Mouse (Mus musculus) midbrain, embryonic 14.5 days (tissue): ENCODE data around the gene Colgalt2. TPM values are rescaled to one million over a fixed set of nuclear protein-coding genes. Genes with fewer than 3 reads are reported as not detected.

Source experiments
- ATAC-seq: fragments of 200-750 bp; cut with Nextera tagmentation; 2 replicates; pipeline ENCODE4 v1.8.0; 2017; ENCODE audit warnings: moderate number of reproducible peaks, moderate library complexity; ENCODE audit not compliant: low FRiP score, low TSS enrichment
- DNase-seq: peaks from one replicate; pipeline ENCODE4 v3.0.0-alpha.2; 2015
- H3K27ac ChIP-seq: fragments of 300-500 bp; sonication (generic); replicated peaks from 2 replicates; pipeline ENCODE4 v1.5.1; 2014; ENCODE audit warnings: mild to moderate bottlenecking, low read depth, low read length, moderate library complexity
- H3K27me3 ChIP-seq: fragments of 300-500 bp; sonication (generic); 2 replicates; pipeline ENCODE4 v1.6.1; 2014; ENCODE audit warnings: low read length, control low read depth, mixed read lengths; ENCODE audit not compliant: control insufficient read depth, insufficient read depth
- H3K36me3 ChIP-seq: fragments of 300-500 bp; sonication (generic); 2 replicates; pipeline ENCODE4 v1.6.1; 2014; ENCODE audit warnings: low read length, control low read depth; ENCODE audit not compliant: control insufficient read depth, insufficient read depth
- H3K4me1 ChIP-seq: fragments of 300-500 bp; sonication (generic); 2 replicates; pipeline ENCODE4 v1.6.1; 2014; ENCODE audit warnings: mild to moderate bottlenecking, antibody characterized with exemption, low read length, control low read depth; ENCODE audit not compliant: control insufficient read depth, insufficient read depth
- H3K4me2 ChIP-seq: fragments of 300-500 bp; sonication (generic); 2 replicates; pipeline ENCODE4 v1.6.1; 2014; ENCODE audit warnings: mild to moderate bottlenecking, low read length, moderate library complexity
- H3K4me3 ChIP-seq: fragments of 300-500 bp; sonication (generic); replicated peaks from 2 replicates; pipeline ENCODE4 v1.5.1; 2014; ENCODE audit warnings: low read depth, low read length
- H3K9ac ChIP-seq: fragments of 300-500 bp; sonication (generic); replicated peaks from 2 replicates; pipeline ENCODE4 v1.6.1; 2014; ENCODE audit warnings: mild to moderate bottlenecking, low read length, moderate library complexity
- H3K9me3 ChIP-seq: fragments of 300-500 bp; sonication (generic); 2 replicates; pipeline ENCODE4 v1.6.1; 2016; ENCODE audit warnings: low read length, control low read depth, mixed read lengths; ENCODE audit not compliant: control insufficient read depth
- WGBS: fragments of 180-500 bp; shearing (Covaris S2); extraction: QIAGEN DNeasy Blood & Tissue Kit; methylation state at CpG from one replicate; pipeline ENCODE4 v1.1.7; 2014; 5-methylcytosine and 5-hydroxymethylcytosine counted together
- polyA plus RNA-seq: library from polyadenylated mRNA; unstranded; fragments of >200 nt; fragmentation: Nextera tagmentation; extraction: Ambion mirVana; gene quantifications from 2 replicates; pipeline ENCODE4 v1.2.1, GENCODE M21; 2014

Gene Colgalt2
- polyA plus RNA-seq, 1 experiment from 2014 or later: 4.0 TPM

DNA sequence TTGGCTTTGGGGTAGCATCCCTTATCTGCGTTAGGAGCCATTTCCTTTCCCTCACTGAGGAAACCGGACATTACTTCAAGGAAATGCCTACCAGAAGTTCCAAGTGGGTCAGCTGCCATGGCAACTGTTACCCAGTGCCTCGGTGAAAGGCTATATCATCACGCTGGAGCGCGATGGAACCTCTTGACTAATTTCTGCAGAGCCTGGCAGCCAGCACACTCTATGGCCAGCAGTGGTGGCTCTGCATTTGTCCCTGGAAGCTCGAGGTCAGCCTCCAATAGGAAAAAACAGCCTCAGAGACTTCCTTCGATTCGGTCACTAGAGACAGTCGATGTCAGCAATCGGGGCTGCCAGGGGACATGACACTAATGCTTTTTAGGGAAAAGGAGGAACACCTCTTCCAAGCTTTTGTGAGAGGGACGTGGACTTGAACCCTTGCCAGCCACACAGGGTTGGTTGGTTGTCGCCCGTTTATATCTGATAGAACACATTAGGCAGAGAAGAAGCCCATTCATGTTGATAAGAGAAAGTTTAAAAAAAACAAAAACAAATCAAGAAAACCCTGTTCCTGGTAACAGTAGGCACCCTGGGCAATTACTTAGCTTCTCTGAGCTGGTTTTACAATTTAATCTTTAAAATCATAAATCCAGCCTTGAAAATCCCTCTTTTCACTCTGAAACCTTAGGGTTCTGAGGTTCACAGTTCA, 157.1 kb downstream of the Colgalt2 start:
- H3K9ac ChIP-seq: no peak overlapping the region
- no peaks in the 10 kb centered on the region for H3K9me3 ChIP-seq
- no peak overlapping the region for H3K4me3 ChIP-seq
- no peaks in the 10 kb centered on the region for H3K36me3 ChIP-seq
- ATAC-seq (peak; percentile 62; the same call in 1 of the 2 replicates), DNase-seq (peak; percentile 54)
- WGBS: 23% methylated on average over 14 of the region's 14 CpGs
- H3K27me3 ChIP-seq: no peaks in the 10 kb centered on the region
- H3K4me2 ChIP-seq: peak overlapping the region; percentile 22; the same call in 1 of the 2 replicates
- peaks cover 11% of the 10 kb centered on the region for H3K4me1 ChIP-seq
- peak overlapping the region; percentile 41; the same call in 1 of the 2 replicates for H3K27ac ChIP-seq

Other genes with a start within 250 kb of the Colgalt2 start
- 31.4 and 36.4 TPM in 2 replicates for gene Tsen15, start 13.1 kb upstream of the Colgalt2 start, polyA plus RNA-seq